Mouse (Mus musculus) kidney, embryonic 16.5 days (tissue): ENCODE data around the gene Senp8. TPM values are rescaled to one million over a fixed set of nuclear protein-coding genes. Genes with fewer than 3 reads are reported as not detected.
"Not testable (repeated sequence)": the region's sequence is repeated elsewhere in the genome, so short reads cannot be mapped to it uniquely, and the experiment has no call there.

Source experiments
- ATAC-seq: fragments of 200-750 bp; cut with Nextera tagmentation; 2 replicates; pipeline ENCODE4 v1.8.0; 2017; ENCODE audit warnings: moderate TSS enrichment; ENCODE audit not compliant: low FRiP score, low TSS enrichment
- H3K27ac ChIP-seq: fragments of 300-500 bp; sonication (generic); 2 replicates; pipeline ENCODE4 v1.5.1; 2014; ENCODE audit warnings: low read length
- H3K27me3 ChIP-seq: fragments of 300-500 bp; sonication (generic); 2 replicates; pipeline ENCODE4 v1.6.1; 2014; ENCODE audit warnings: low read length, control low read depth, mixed read lengths; ENCODE audit not compliant: insufficient read depth
- H3K36me3 ChIP-seq: fragments of 300-500 bp; sonication (generic); 2 replicates; pipeline ENCODE4 v1.6.1; 2014; ENCODE audit warnings: low read length, control low read depth, mixed read lengths; ENCODE audit not compliant: insufficient read depth
- H3K4me1 ChIP-seq: fragments of 300-500 bp; sonication (generic); 2 replicates; pipeline ENCODE4 v1.6.1; 2014; ENCODE audit warnings: low read length, control low read depth, mixed read lengths; ENCODE audit not compliant: insufficient read depth
- H3K4me2 ChIP-seq: fragments of 300-500 bp; sonication (generic); replicated peaks from 2 replicates; pipeline ENCODE4 v1.6.1; 2014; ENCODE audit warnings: low read depth, low read length
- H3K4me3 ChIP-seq: fragments of 300-500 bp; sonication (generic); 2 replicates; pipeline ENCODE4 v1.5.1; 2014; ENCODE audit warnings: mild to moderate bottlenecking, low read length
- H3K9ac ChIP-seq: fragments of 300-500 bp; sonication (generic); replicated peaks from 2 replicates; pipeline ENCODE4 v1.6.1; 2014; ENCODE audit warnings: low read length
- H3K9me3 ChIP-seq: fragments of 300-500 bp; sonication (generic); 2 replicates; pipeline ENCODE4 v1.6.1; 2016; ENCODE audit warnings: low read length, control low read depth
- WGBS: fragments of 180-500 bp; shearing (Covaris S2); extraction: QIAGEN DNeasy Blood & Tissue Kit; methylation state at CpG from one replicate; pipeline ENCODE4 v1.1.7; 2014; 5-methylcytosine and 5-hydroxymethylcytosine counted together
- polyA plus RNA-seq: library from polyadenylated mRNA; unstranded; fragments of >200 nt; fragmentation: Nextera tagmentation; extraction: Ambion mirVana; gene quantifications from 2 replicates; pipeline ENCODE4 v1.2.1, GENCODE M21; 2015

Senp8 gene
- 11.9 and 13.2 TPM in 2 replicates for polyA plus RNA-seq

DNA sequence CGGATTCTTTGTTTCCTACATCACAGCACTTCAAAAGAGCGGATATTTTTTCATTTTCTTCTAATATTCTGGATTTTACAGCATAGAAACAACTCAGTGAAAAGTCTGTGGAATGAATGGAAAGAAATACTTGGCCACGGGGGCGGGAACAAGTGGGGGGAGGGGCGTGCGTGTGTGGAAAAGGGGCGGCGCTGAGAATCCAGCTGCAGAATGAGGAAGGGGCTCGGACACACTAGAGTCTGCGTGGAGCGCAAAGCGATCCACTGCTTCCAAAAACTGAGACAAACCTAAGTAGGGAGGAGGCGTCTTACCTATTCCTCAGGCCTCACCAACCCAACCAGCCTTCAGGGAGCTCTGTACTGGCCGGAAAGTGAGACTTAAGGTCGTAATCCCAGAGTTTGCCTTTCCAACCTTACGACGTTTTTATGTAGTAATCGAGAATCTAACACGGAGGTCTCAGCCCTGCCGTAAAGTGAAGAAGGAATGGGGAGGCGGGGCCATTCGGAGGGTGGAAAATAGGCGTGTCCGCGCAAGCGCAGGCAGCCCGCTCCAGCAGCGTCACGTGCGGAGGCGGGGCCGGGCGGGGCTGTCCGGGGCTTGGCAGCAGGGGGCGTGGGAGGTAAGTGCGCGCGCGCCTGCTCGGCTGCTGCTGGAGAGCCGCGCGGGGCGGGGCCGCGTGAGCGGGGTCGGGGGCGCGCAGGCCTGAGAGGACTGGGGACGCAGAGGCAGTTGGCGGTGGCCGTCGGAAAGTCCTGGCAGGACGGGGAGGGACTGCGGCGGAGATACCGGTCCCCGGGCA is at the start of gene Senp8, which contains the start of gene Myo9a:
Gene Senp8, minus strand, starts transcription at position 444 of the 799 bp plus-strand sequence.
Gene Myo9a, plus strand, starts transcription at position 630 of the 799 bp plus-strand sequence.
- under 1% methylated on average over 57 of the region's 59 CpGs for WGBS

DNA sequence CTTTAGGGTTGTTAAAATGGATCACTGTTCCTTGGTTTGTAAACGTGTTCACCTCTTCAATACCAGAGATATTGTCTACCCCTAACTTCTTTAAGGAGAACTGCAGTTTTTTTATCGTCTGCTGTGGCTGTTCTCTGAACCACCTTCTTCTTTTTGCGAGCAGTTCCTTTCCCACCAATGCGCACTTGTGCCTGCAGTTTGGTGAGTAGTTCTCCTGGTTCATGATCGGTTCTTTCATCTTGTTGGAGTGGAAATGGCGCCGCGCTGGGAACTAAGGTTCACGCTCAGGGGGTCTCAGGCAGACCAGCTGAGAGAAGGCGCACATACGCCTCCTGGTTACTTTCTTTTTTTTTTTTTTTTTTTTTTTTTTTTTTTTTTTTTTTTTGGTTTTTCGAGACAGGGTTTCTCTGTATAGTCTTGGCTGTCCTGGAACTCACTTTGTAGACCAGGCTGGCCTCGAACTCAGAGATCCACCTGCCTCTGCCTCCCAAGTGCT is 16.5 kb upstream of the Senp8 start:
- not testable (repeated sequence) for ATAC-seq, H3K36me3 ChIP-seq, H3K27me3 ChIP-seq, H3K4me2 ChIP-seq, H3K4me3 ChIP-seq, H3K9me3 ChIP-seq, H3K4me1 ChIP-seq, H3K9ac ChIP-seq, H3K27ac ChIP-seq
- WGBS = 89% methylated on average over 12 of the region's 13 CpGs

More for the DNA sequence above, at the start of gene Senp8, which contains the start of gene Myo9a:
- Histone ChIP-seq H3K36me3 (no peaks in the 10 kb centered on the region), H3K4me2 (peak within 1 kb of the TSS; percentile 87), H3K9me3 (no peaks in the 10 kb centered on the region), H3K4me1 (peaks cover 23% of the 10 kb centered on the region), H3K4me3 (peak within 1 kb of the TSS; percentile 71), H3K27me3 (no peaks in the 10 kb centered on the region), H3K9ac (peak within 1 kb of the TSS; percentile 79), H3K27ac (peak within 1 kb of the TSS; percentile 95)
- peak; percentile 96 for ATAC-seq

DNA sequence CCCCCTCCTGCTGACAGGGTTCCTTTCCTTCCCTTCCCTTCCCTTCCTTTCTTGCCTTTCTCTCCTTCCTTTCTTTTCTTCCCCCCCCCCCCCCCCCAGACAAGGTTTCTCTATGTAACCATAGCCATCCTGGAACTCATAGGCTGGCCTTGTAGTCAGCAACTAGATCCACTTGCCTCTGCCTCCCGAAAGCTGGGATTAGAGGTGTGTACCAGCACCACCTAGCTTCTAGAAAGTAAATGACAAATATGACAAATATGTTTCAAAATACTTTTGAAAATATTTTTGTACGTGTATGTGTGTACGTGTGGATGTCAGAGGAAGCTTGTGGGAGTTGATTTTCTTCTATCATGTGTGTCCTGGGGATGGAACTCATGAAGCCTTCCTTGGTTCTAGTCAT is 10.0 kb upstream of the Senp8 start:
- Histone ChIP-seq H3K4me1 (peaks cover 5% of the 10 kb centered on the region; the same call in 1 of the 2 replicates), H3K27me3 (no peaks in the 10 kb centered on the region), H3K36me3 (no peaks in the 10 kb centered on the region), H3K27ac (no peak overlapping the region), H3K4me3 (no peak overlapping the region), H3K4me2 (no peak overlapping the region), H3K9ac (no peak overlapping the region), H3K9me3 (no peaks in the 10 kb centered on the region)
- no peak for ATAC-seq
- 76% methylated on average over 3 of the region's 3 CpGs for WGBS

DNA sequence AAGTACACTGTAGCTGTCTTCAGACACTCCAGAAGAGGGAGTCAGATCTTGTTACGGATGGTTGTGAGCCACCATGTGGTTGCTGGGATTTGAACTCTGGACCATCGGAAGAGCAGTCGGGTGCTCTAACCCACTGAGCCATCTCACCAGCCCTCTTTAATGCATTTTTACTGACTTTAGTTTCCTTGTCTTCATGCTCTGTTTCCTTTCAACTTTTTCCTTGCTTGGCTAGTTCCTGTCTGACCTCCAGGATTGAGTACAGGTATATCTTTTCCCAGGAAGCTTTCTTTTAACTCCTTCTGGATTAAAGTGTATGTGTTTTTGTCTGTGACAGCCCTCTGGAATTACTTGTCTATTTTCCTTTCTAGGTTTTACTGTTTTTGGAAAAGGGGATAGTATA is 6.5 kb upstream of the Senp8 start:
- H3K4me3 ChIP-seq, H3K27me3 ChIP-seq, H3K9me3 ChIP-seq, H3K4me2 ChIP-seq, H3K36me3 ChIP-seq, H3K9ac ChIP-seq, H3K4me1 ChIP-seq, H3K27ac ChIP-seq: not testable (repeated sequence)
- peak; percentile 46; the same call in 1 of the 2 replicates for ATAC-seq
- WGBS = 45% methylated on average over 2 of the region's 3 CpGs

DNA sequence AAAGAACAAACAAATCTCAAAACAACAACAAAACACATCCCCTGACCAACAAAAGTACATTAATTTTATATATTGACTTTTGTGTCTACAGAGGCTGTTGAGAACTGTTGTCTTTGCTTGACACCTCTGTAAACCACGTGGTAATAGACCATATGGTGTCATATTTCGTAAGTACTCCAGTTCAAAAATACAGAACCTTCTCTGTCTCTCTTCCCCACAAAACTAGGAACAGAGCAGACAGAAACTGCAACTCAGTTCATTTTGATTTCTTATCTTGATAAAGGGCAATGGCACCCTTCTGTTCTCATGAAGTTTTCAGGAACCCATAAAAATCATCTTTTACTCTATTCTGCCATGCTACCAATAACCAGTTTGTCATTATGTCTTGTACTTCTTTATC is 4.7 kb upstream of the Senp8 start:
- H3K4me1 ChIP-seq = peaks cover 12% of the 10 kb centered on the region; the same call in 1 of the 2 replicates
- H3K9me3 ChIP-seq = no peaks in the 10 kb centered on the region
- no peak overlapping the region for H3K27ac ChIP-seq
- H3K9ac ChIP-seq = no peak overlapping the region
- H3K4me3 ChIP-seq = no peak overlapping the region
- WGBS = 50% methylated on average over 2 of the region's 2 CpGs
- H3K4me2 ChIP-seq = no peak overlapping the region
- no peak for ATAC-seq
- H3K36me3 ChIP-seq = no peaks in the 10 kb centered on the region
- no peaks in the 10 kb centered on the region for H3K27me3 ChIP-seq

DNA sequence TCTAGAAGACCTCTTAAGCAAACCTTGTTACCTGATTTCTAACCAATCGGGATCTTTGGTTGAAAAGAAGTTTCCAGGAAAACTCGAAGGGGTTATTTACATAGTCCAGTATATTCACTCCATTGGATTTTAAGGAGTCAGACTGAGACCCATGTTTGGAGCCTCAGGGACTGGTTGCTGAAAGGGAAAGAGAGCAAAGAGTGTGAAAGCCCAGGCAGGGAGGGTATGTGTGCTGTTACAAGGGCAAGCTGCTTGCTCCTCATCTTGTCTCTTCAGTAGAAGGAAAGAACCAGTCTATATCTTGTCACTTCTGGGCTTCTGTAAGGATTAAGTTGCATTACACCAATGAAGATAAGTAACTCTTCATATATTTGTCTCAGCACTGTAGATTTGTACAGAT is 1.5 kb upstream of the Senp8 start:
- Histone ChIP-seq H3K27ac (peak overlapping the region; percentile 95), H3K36me3 (no peaks in the 10 kb centered on the region), H3K9me3 (no peaks in the 10 kb centered on the region), H3K4me1 (peaks cover 23% of the 10 kb centered on the region), H3K4me3 (peak overlapping the region; percentile 71), H3K9ac (peak overlapping the region; percentile 75), H3K4me2 (peak overlapping the region; percentile 87), H3K27me3 (no peaks in the 10 kb centered on the region)
- WGBS = 2% methylated on average over 2 of the region's 2 CpGs
- ATAC-seq = no peak

DNA sequence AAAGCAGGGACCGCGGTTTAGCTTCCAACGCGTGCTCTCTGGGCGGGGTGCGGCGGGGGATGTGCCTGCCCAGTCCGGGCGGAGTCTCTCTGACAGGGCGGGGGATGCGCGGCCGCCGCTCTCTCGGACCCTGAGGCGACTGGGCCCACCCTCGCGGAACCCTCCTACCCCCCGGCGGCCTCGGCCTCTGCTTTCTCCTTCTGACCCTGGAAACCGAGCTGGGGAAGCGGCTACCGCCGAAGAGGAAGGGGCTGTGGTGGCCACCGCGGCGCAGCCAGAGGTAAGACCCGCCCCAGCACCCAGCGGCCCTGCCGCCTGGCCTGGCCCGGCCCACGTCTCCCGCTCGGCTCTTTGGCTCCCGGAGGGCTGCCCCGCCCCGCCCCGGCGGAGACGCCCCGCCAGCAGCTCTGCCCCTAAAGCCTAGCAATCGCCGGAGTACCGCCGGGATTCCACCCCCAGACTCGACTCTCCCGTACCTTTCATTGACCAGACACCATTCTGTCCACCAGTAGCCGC is 614 bp upstream of the Senp8 start:
- H3K4me3 ChIP-seq = peak overlapping the region; percentile 71
- peak overlapping the region; percentile 87 for H3K4me2 ChIP-seq
- no peaks in the 10 kb centered on the region for H3K27me3 ChIP-seq
- H3K27ac ChIP-seq = peak overlapping the region; percentile 95
- H3K4me1 ChIP-seq = peaks cover 23% of the 10 kb centered on the region
- H3K9ac ChIP-seq = peak overlapping the region; percentile 75
- peak; percentile 94 for ATAC-seq
- H3K36me3 ChIP-seq = no peaks in the 10 kb centered on the region
- under 1% methylated on average over 40 of the region's 49 CpGs for WGBS
- no peaks in the 10 kb centered on the region for H3K9me3 ChIP-seq

DNA sequence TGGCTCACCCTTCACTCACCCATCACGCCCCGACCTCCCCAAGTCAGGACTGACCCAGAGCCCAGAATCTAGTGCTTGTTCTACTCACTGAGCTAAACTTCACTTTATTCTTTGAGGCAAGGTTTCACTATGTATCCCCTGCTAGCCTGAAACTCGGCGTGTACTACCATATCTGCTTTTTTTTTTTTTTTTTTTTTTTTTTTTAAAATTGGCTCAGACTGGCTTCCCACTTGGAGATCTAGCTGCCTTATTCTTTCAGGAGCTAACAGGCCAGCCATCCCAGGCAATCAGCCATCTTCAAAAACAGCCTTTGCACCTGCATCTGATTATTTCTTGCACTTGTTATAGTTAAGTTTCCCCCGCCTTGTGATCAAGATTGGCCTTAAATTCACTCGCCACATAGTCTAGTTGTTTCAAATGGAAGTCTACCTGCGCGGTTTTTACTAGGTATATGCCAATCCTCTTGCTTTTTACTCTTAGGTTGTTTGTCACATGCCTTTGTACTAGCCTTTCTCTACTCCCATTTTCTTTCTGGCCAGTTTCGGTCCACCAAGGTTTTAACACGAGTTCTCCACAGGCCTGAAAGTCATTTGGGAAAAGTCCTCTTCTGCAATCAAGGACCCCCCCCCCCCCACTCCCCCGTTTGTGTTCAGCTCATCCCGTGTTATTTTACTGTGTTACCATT is 787 bp downstream of the Senp8 start:
- peak overlapping the region; percentile 79 for H3K9ac ChIP-seq
- peak overlapping the region; percentile 71 for H3K4me3 ChIP-seq
- H3K4me2 ChIP-seq = peak overlapping the region; percentile 75
- no peaks in the 10 kb centered on the region for H3K36me3 ChIP-seq
- no peaks in the 10 kb centered on the region for H3K27me3 ChIP-seq
- 32% methylated on average over 12 of the region's 12 CpGs for WGBS
- no peaks in the 10 kb centered on the region for H3K9me3 ChIP-seq
- no peak for ATAC-seq
- H3K27ac ChIP-seq = peak overlapping the region; percentile 94
- peaks cover 21% of the 10 kb centered on the region for H3K4me1 ChIP-seq

DNA sequence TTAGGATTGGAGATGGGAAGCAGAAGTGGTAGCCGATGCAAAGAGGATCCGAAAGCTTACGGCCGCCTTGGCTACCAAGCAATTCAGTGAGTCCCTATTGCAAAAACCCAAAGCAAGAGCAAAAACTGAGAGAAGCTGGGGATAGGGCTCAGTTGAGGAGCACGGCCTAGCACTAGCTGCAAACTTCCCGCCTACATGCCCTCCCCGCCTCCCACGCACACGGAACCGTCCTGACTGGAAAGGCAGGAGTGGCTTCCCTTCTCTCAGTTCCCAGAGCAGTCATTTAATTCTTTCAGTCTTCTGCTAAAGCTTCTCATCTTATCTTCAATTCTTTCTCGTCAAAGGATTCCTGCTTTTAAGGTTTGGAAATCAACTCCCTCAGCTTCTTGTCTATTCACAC is 1.5 kb downstream of the Senp8 start:
- Histone ChIP-seq H3K36me3 (no peaks in the 10 kb centered on the region), H3K9me3 (no peaks in the 10 kb centered on the region), H3K4me1 (peaks cover 21% of the 10 kb centered on the region), H3K4me3 (no peak overlapping the region), H3K4me2 (0 out of 2 replicates have a peak overlapping the region, but pooled peaks have one; percentile 11), H3K27me3 (no peaks in the 10 kb centered on the region), H3K9ac (no peak overlapping the region), H3K27ac (peak overlapping the region; percentile 22)
- no peak for ATAC-seq
- WGBS = 62% methylated on average over 11 of the region's 11 CpGs
